Mouse (Mus musculus) CH12.LX (cell line): ENCODE data around the gene Ltk. TPM values are rescaled to one million over a fixed set of nuclear protein-coding genes. Genes with fewer than 3 reads are reported as not detected.

Experiments
- DNase-seq: peaks from one replicate; pipeline ENCODE4 v3.0.0-alpha.2; 2013; ENCODE audit errors: extremely low read depth
- H3K27ac ChIP-seq: 2 replicates; pipeline ENCODE4 v1.5.1; 2012; ENCODE audit warnings: low read depth, mild to moderate bottlenecking, control low read depth, moderate library complexity; ENCODE audit not compliant: insufficient read depth
- H3K27me3 ChIP-seq: replicated peaks from 2 replicates; pipeline ENCODE3; 2012; ENCODE audit warnings: inconsistent platforms
- H3K36me3 ChIP-seq, 2 experiments: replicated peaks in 1 of 2; 2 replicates each; pipeline versions ENCODE3 to v1.6.1; 2012; ENCODE audit warnings: inconsistent platforms in 1 of 2, low read length in 1 of 2, mild to moderate bottlenecking in 1 of 2, mixed read lengths in 1 of 2, moderate library complexity in 1 of 2; ENCODE audit not compliant: control insufficient read depth in 1 of 2, insufficient read depth in 1 of 2
- H3K4me1 ChIP-seq, 2 experiments: 2 replicates each; pipeline ENCODE4 v1.6.1; 2012; ENCODE audit warnings: inconsistent platforms in 1 of 2, moderate library complexity in 1 of 2; ENCODE audit not compliant: insufficient read depth in 2 of 2, control insufficient read depth in 1 of 2
- H3K4me2 ChIP-seq: 2 replicates; pipeline ENCODE4 v1.6.1; 2012; ENCODE audit warnings: low read depth, mild to moderate bottlenecking, control low read depth; ENCODE audit not compliant: poor library complexity, insufficient read depth, severe bottlenecking
- H3K4me3 ChIP-seq, 3 experiments: fragments of 150-350 bp in 1 of 3; sonication (generic) in 1 of 3; replicated peaks in 1 of 3; 2 replicates each; pipeline versions ENCODE3 to v1.5.1; 2011 to 2012; ENCODE audit warnings: low read depth in 2 of 3, low read length in 2 of 3, mild to moderate bottlenecking in 2 of 3, moderate library complexity in 2 of 3, control low read depth in 1 of 3, improper control_type of control experiment in 1 of 3, inconsistent platforms in 1 of 3, mixed read lengths in 1 of 3; ENCODE audit not compliant: poor library complexity in 1 of 3
- H3K79me2 ChIP-seq: replicated peaks from 2 replicates; pipeline ENCODE4 v1.6.1; 2012; ENCODE audit warnings: mild to moderate bottlenecking, moderate library complexity; ENCODE audit not compliant: control insufficient read depth, poor library complexity, insufficient read depth, severe bottlenecking; ENCODE audit errors: extremely low read depth
- H3K9ac ChIP-seq: 2 replicates; pipeline ENCODE4 v1.6.1; 2012; ENCODE audit warnings: low read depth, mild to moderate bottlenecking, control low read depth, moderate library complexity; ENCODE audit not compliant: insufficient read depth
- H3K9me3 ChIP-seq: replicated peaks from 2 replicates; pipeline ENCODE3; 2012; ENCODE audit warnings: low read length, inconsistent platforms, mixed read lengths
- BHLHE40 ChIP-seq: IDR thresholded peaks from 2 replicates; pipeline ENCODE4 v1.6.1; 2011; ENCODE audit warnings: mild to moderate bottlenecking, low read depth, low read length, improper control_type of control experiment
- CHD1 ChIP-seq: IDR thresholded peaks from 2 replicates; pipeline ENCODE4 v1.6.1; 2012; ENCODE audit warnings: low read depth, low read length, improper control_type of control experiment, inconsistent platforms
- E2F4 ChIP-seq: IDR thresholded peaks from 2 replicates; pipeline ENCODE4 v1.6.1; 2011; ENCODE audit warnings: low read depth, low read length, improper control_type of control experiment; ENCODE audit not compliant: insufficient replicate concordance
- ELF1 ChIP-seq: IDR thresholded peaks from 2 replicates; pipeline ENCODE4 v1.6.1; 2014; ENCODE audit warnings: low read depth, mild to moderate bottlenecking, inconsistent platforms, low read length, improper control_type of control experiment
- EP300 ChIP-seq: IDR thresholded peaks from 2 replicates; pipeline ENCODE4 v1.6.1; 2011; ENCODE audit warnings: low read length, improper control_type of control experiment
- GABPA ChIP-seq: IDR thresholded peaks from 2 replicates; pipeline ENCODE4 v1.6.1; 2012; ENCODE audit warnings: low read depth, low read length, improper control_type of control experiment, inconsistent platforms; ENCODE audit not compliant: insufficient replicate concordance
- HCFC1 ChIP-seq: IDR thresholded peaks from 2 replicates; pipeline ENCODE4 v1.6.1; 2012; ENCODE audit warnings: low read depth, mild to moderate bottlenecking, inconsistent platforms, low read length, improper control_type of control experiment
- IRF4 ChIP-seq: IDR thresholded peaks from 2 replicates; pipeline ENCODE4 v1.6.1; 2014; ENCODE audit warnings: low read depth, mild to moderate bottlenecking, inconsistent platforms, low read length, improper control_type of control experiment
- JUN ChIP-seq: IDR thresholded peaks from 2 replicates; pipeline ENCODE4 v1.6.1; 2011; ENCODE audit warnings: low read depth, mild to moderate bottlenecking, low read length, improper control_type of control experiment, moderate library complexity; ENCODE audit not compliant: insufficient read depth
- JUND ChIP-seq: conservative IDR thresholded peaks from 2 replicates; pipeline ENCODE4 v1.6.1; 2011; ENCODE audit warnings: low read depth, low read length, improper control_type of control experiment
- KAT2A ChIP-seq: IDR thresholded peaks from 2 replicates; pipeline ENCODE4 v1.6.1; 2012; ENCODE audit warnings: low read length, improper control_type of control experiment, inconsistent platforms; ENCODE audit not compliant: insufficient replicate concordance
- MAZ ChIP-seq: IDR thresholded peaks from 2 replicates; pipeline ENCODE4 v1.6.1; 2012; ENCODE audit warnings: low read depth, mild to moderate bottlenecking, inconsistent platforms, low read length, improper control_type of control experiment, moderate library complexity
- MEF2A ChIP-seq: IDR thresholded peaks from 2 replicates; pipeline ENCODE4 v1.6.1; 2014; ENCODE audit warnings: low read depth, mild to moderate bottlenecking, inconsistent platforms, low read length, improper control_type of control experiment, borderline replicate concordance
- NELFE ChIP-seq: IDR thresholded peaks from 2 replicates; pipeline ENCODE4 v1.6.1; 2011; ENCODE audit warnings: low read depth, low read length, improper control_type of control experiment
- POLR2AphosphoS2 ChIP-seq: IDR thresholded peaks from 2 replicates; pipeline ENCODE4 v1.6.1; 2011; ENCODE audit warnings: low read depth, low read length, improper control_type of control experiment
- RAD21 ChIP-seq: IDR thresholded peaks from 2 replicates; pipeline ENCODE4 v1.6.1; 2011; ENCODE audit warnings: low read depth, mild to moderate bottlenecking, low read length, improper control_type of control experiment, moderate library complexity
- SMC3 ChIP-seq: IDR thresholded peaks from 2 replicates; pipeline ENCODE4 v1.6.1; 2011; ENCODE audit warnings: low read depth, low read length, improper control_type of control experiment
- USF1 ChIP-seq: IDR thresholded peaks from 2 replicates; pipeline ENCODE4 v1.6.1; 2014; ENCODE audit warnings: low read depth, mild to moderate bottlenecking, inconsistent platforms, low read length, improper control_type of control experiment
- USF2 ChIP-seq: conservative IDR thresholded peaks from 2 replicates; pipeline ENCODE4 v1.6.1; 2011; ENCODE audit warnings: low read depth, low read length, improper control_type of control experiment
- ZNF384 ChIP-seq: IDR thresholded peaks from 2 replicates; pipeline ENCODE4 v1.6.1; 2012; ENCODE audit warnings: low read depth, low read length, improper control_type of control experiment, inconsistent platforms
- dilution Hi-C: fragments of 300-500 bp; cut with MboI; formaldehyde crosslinking; loops from 2 replicates; pipeline ENCODE4 v1.14.3; 2020; ENCODE audit warnings: low sequenced_read_pairs; ENCODE audit not compliant: extremely low pct_unique_long_range_greater_than_20kb, extremely low pct_ligation_motif_present
- in situ Hi-C: fragments of 300-500 bp; cut with MboI; formaldehyde crosslinking; loops from 3 replicates; pipeline ENCODE4 v1.14.3; 2019; ENCODE audit warnings: low sequenced_read_pairs, low pct_ligation_motif_present, low pct_unique_long_range_greater_than_20kb, mixed read lengths
- polyA plus RNA-seq: library from polyadenylated mRNA; unstranded; fragments of >175 nt; gene quantifications from 2 replicates; pipeline ENCODE4 v1.2.1, GENCODE M21; 2012; ENCODE audit warnings: low read depth; ENCODE audit not compliant: insufficient read length
- total RNA-seq, 2 experiments: library from RNA; depleted of rRNA; stranded (reverse); fragments of 300-350 nt in 1 of 2; fragments of >200 nt in 1 of 2; gene quantifications; 2 replicates each; pipeline ENCODE4 v1.2.3; 2012 to 2014

Gene Ltk
- total and polyA plus RNA-seq, 3 experiments: 0.10 to 2.3 TPM; not detected in 1

- Histone ChIP-seq H3K36me3 (peaks cover 20 to 60% of the 10 kb centered on the region in 2 experiments), H3K9ac (no peak overlapping the region), H3K79me2 (no peaks in the 10 kb centered on the region), H3K4me1 (peaks cover 48 to 83% of the 10 kb centered on the region in 2 experiments), H3K27ac (no peak overlapping the region), H3K9me3 (no peaks in the 10 kb centered on the region), H3K27me3 (no peaks in the 10 kb centered on the region), H3K4me2 (no peak overlapping the region), H3K4me3 (no peak overlapping the region)
- dilution Hi-C loops: no loop called here
- DNase-seq: no peak
- TF ChIP-seq HCFC1 (no peak), JUN (no peak), E2F4 (no peak), JUND (no peak), GABPA (no peak), USF1 (no peak), MAZ (no peak), IRF4 (no peak), SMC3 (no peak), CHD1 (no peak)
- in situ Hi-C loops: no loop called here
These were observed 44.5 kb upstream of the Ltk start for GRCm38 (mm10) chr2:119804776-119805175.

DNA sequence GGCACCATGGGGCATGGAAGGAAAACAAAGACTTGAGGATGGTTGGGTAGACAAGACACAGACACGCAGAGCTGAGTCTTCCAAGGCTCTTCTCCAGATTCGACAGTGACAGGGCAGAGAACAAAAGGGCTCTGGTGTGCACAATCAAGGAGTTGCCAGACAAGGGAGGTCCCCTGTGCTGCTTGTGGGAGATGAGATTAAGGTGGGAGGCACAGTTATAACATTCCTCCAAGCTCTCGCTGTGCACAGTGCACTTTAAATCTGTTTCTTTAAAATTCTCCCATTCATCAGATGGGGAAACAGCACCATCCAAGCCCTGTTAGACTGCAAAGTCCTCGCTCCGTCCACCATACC, 44.0 kb upstream of the Ltk start:
- H3K27me3 ChIP-seq: no peaks in the 10 kb centered on the region
- no peak overlapping the region for H3K4me2 ChIP-seq
- peaks cover 15 to 54% of the 10 kb centered on the region in 2 experiments for H3K36me3 ChIP-seq
- no peak for DNase-seq
- no peaks in the 10 kb centered on the region for H3K9me3 ChIP-seq
- H3K27ac ChIP-seq: no peak overlapping the region
- in situ Hi-C loops (no loop called here), dilution Hi-C loops (no loop called here)
- TF ChIP-seq MEF2A (no peak), NELFE (no peak), BHLHE40 (no peak), JUN (no peak), USF2 (no peak), CHD1 (no peak), ZNF384 (no peak), POLR2AphosphoS2 (no peak), IRF4 (no peak), SMC3 (no peak), ELF1 (no peak), KAT2A (no peak), JUND (no peak), HCFC1 (no peak), EP300 (no peak), MAZ (no peak), RAD21 (no peak)
- H3K9ac ChIP-seq: no peak overlapping the region
- no peaks in the 10 kb centered on the region for H3K79me2 ChIP-seq
- no peak overlapping the region for H3K4me3 ChIP-seq
- peaks cover 44 to 77% of the 10 kb centered on the region in 2 experiments for H3K4me1 ChIP-seq
